Mouse (Mus musculus) neutrophil, adult 5-6 weeks (primary cell): Measurements from ENCODE around the gene Abca7. TPM values are rescaled to one million over a fixed set of nuclear protein-coding genes. Genes with fewer than 3 reads are reported as not detected.
"Not testable (repeated sequence)": the region's sequence is repeated elsewhere in the genome, so short reads cannot be mapped to it uniquely, and the experiment has no call there.

Experiments used
- ATAC-seq: fragments of 151-379, 151-347 bp; 2 replicates; pipeline ENCODE4 v1.8.0; 2017; ENCODE audit warnings: mild to moderate bottlenecking, moderate TSS enrichment; ENCODE audit not compliant: insufficient number of reproducible peaks, poor library complexity, low FRiP score, severe bottlenecking; ENCODE audit errors: extremely low read depth
- total RNA-seq: library from RNA; stranded (forward); fragments of 200-1000 nt; gene quantifications from 2 replicates; pipeline ENCODE4 v1.2.3, GENCODE M21; 2017

The Abca7 gene
- 45.9 and 53.7 TPM in 2 replicates for total RNA-seq

GRCm38 (mm10) chr10:79996272-79997033 lies at the start of gene Abca7:
Gene Abca7, plus strand, starts transcription at chr10:79996494.
- ATAC-seq: peak; percentile 91

- ATAC-seq: no peak
Observed at GRCm38 (mm10) chr10:79946752-79947322, 49.5 kb upstream of the Abca7 start.

GRCm38 (mm10) chr10:79947502-79947901 lies 48.8 kb upstream of the Abca7 start:
- ATAC-seq: no peak

GRCm38 (mm10) chr10:79949873-79950272 lies 46.4 kb upstream of the Abca7 start:
- ATAC-seq: no peak

GRCm38 (mm10) chr10:79950661-79951060 lies 45.6 kb upstream of the Abca7 start:
- no peak for ATAC-seq

GRCm38 (mm10) chr10:79953946-79954345 lies 42.3 kb upstream of the Abca7 start:
- no peak for ATAC-seq

- no peak for ATAC-seq
Observed at GRCm38 (mm10) chr10:79955691-79956090, 40.6 kb upstream of the Abca7 start.

GRCm38 (mm10) chr10:79956643-79957154 lies 39.6 kb upstream of the Abca7 start:
- ATAC-seq: no peak

- ATAC-seq: peak; percentile 71; the same call in 1 of the 2 replicates
Observed at GRCm38 (mm10) chr10:79958140-79958816, 38.0 kb upstream of the Abca7 start.

GRCm38 (mm10) chr10:79959412-79959811 lies 36.9 kb upstream of the Abca7 start:
- ATAC-seq: not testable (repeated sequence)

GRCm38 (mm10) chr10:79959847-79960601 lies 36.3 kb upstream of the Abca7 start, which contains the start of gene Wdr18:
Gene Wdr18, plus strand, starts transcription at chr10:79960152.
- ATAC-seq: peak; percentile 90

GRCm38 (mm10) chr10:79960671-79961294 lies 35.5 kb upstream of the Abca7 start:
- ATAC-seq: no peak

GRCm38 (mm10) chr10:79964727-79965126 lies 31.6 kb upstream of the Abca7 start:
- ATAC-seq: no peak

GRCm38 (mm10) chr10:79965325-79965724 lies 31.0 kb upstream of the Abca7 start:
- ATAC-seq: no peak

- no peak for ATAC-seq
Observed at GRCm38 (mm10) chr10:79966886-79967400, 29.4 kb upstream of the Abca7 start.

- ATAC-seq: no peak
Observed at GRCm38 (mm10) chr10:79968181-79968580, 28.1 kb upstream of the Abca7 start.

- no peak for ATAC-seq
Observed at GRCm38 (mm10) chr10:79969124-79969568, 27.1 kb upstream of the Abca7 start.

GRCm38 (mm10) chr10:79970415-79971182 lies 25.7 kb upstream of the Abca7 start, which contains the start of gene Grin3b:
Gene Grin3b, plus strand, starts transcription at chr10:79970715.
- no peak for ATAC-seq
